Mouse (Mus musculus) urinary bladder, adult 2 months (tissue): ENCODE results near the gene Mif4gd. TPM values are rescaled to one million over a fixed set of nuclear protein-coding genes. Genes with fewer than 3 reads are reported as not detected.

Experiments used
- DNase-seq: peaks from one replicate; pipeline ENCODE4 v3.0.0; 2022; ENCODE audit warnings: low spot score
- polyA plus RNA-seq: library from polyadenylated mRNA; depleted of rRNA; stranded (reverse); fragments of >200 nt; gene quantifications from 2 replicates; pipeline ENCODE4 v1.2.3, GENCODE M21; 2012

Mif4gd gene
- polyA plus RNA-seq, 1 experiment: 89.7 TPM

GRCm38 (mm10) chr11:115613138-115613945, 573 bp upstream of the Mif4gd start:
- no peak for DNase-seq

DNA sequence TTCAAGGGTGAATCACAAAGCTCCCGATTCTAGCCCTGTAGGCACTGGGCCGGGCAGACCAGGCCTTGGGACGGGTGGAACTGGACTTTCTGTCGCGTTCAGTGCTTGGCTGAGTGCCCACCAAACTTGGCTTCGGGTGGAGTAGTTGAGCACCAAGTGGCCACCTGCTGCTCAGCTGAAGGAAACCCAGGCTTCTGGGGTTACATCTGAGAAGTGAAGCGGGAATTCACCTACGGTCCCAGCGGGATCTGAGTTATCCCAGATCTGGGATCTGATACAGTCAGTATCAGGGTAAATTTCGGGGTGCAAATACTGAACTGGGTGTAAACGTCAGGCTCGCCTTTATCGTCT, 735 bp downstream of the Mif4gd start:
- DNase-seq: peak; percentile 60

DNA sequence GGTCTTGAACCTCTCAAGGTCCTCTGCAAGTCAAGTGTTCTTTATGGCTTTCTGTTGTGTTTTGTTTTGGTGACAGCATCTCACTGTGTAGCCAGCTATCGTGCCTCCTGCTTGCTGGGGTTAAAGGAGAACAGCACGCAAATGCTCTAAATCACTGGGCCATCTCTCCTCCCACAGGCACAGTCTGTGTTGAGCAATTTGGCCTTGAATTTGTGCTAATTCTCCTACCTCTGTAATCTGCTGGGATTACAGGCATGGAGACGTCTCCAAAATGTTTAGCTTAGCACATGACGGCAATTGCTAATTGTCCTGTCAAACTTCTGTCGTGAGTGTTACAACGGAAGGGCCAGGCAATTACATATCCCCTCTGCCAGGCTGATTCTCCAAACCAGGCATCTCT, 1.6 kb downstream of the Mif4gd start:
- no peak for DNase-seq

DNA sequence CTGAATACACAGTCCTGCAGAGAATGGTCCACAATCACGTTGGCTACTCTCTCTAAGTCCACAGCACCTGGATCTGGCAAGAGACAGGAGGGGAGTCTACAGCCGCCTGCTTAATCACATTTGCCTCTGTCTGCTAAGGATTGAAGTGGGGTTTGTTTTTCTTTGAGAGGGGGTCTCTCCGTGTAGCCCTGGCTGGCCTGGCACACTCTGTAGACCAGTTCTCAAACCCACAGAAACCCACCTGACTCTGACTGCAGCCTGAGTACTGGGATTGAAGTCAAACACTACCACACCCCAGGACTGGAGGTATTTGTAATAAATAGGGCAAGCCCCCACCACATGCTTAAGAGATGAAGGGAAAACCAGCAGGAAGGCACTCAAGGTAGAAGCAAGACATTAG, 3.2 kb downstream of the Mif4gd start:
- DNase-seq: no peak

DNA sequence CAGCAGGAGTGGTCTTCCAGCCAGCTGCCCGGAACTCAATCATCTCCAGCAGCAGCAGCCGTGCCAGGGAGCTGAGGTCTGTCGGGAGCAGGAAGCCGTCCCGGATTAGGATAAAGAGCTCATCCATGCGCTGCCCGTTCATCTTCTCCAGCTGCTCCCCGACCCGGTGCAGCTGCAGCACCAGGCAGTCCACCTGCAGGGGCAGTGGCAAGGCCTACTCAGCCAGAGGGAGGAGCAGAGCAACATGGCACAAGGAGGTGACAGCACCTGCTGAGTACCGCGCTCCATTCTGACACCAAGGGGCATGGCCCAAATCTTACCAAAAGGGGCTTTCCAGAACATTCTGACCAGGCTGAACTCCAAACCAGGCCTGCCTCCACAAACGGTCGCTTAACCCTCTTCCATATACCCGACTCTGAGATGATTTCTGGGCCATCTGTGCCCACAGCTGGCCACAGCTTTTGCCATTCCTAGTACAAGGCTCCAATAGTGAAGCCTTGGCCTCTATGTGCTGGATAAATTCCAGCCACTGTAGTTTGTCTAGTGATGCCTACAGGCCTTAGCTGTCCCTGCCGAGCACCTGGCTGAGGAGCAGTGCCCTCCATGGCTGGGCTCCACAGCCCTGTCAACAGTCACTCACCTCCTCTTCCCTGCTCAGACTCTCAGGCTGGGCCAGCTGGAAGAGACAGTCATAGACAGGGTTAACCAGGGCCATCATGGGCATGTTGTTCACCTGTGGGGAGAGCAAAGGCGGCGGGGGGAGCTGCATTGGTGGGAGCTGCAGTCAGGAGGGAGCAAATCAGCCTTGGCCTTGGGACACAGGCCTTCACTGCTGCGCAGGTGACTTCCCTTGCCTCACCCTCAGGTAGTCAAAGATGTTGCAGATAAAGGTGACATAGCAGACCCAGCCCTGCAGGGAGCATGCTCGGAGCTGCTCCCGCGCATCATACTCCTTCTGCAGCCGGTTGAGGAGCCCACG, 4.1 kb downstream of the Mif4gd start:
- no peak for DNase-seq

GRCm38 (mm10) chr11:115606733-115607132, 6.0 kb downstream of the Mif4gd start:
- no peak for DNase-seq

GRCm38 (mm10) chr11:115604304-115604696, 8.5 kb downstream of the Mif4gd start:
- DNase-seq: no peak

GRCm38 (mm10) chr11:115603476-115604303, 9.1 kb downstream of the Mif4gd start, which contains the start of the genes Mrps7 and Gga3:
TSS of gene Mrps7 (plus strand) at chr11:115603925.
TSS of gene Gga3 (minus strand) at chr11:115604051.
- DNase-seq: peak; percentile 98

GRCm38 (mm10) chr11:115603128-115603475, 9.7 kb downstream of the Mif4gd start:
- DNase-seq: no peak

GRCm38 (mm10) chr11:115601174-115601573, 11.6 kb downstream of the Mif4gd start:
- no peak for DNase-seq

GRCm38 (mm10) chr11:115600743-115601142, 12.0 kb downstream of the Mif4gd start:
- no peak for DNase-seq

DNA sequence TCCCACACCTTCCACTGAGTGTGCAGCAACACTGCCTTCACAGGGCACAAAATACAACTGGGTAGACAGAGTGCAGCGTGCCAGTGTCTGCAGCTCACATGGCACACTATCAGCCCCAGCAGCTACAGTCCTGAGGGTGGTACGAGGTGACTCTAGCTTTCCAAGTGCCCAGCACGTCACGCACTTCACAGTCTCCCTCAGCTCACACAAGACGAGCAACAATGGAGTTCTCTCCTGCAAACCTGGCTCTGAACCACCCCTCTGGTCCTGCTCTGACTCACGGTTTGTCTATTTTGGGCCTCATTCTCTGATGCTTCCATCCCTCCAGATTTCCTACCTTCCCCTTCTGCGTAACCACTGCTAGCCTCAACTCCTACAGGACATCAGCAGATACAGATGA, 13.0 kb downstream of the Mif4gd start:
- no peak for DNase-seq

- DNase-seq: no peak
Measured at GRCm38 (mm10) chr11:115598309-115598708, 14.5 kb downstream of the Mif4gd start.

- DNase-seq: no peak
Measured at GRCm38 (mm10) chr11:115595209-115595608, 17.6 kb downstream of the Mif4gd start.

GRCm38 (mm10) chr11:115590526-115591075, 22.2 kb downstream of the Mif4gd start:
- DNase-seq: no peak

GRCm38 (mm10) chr11:115587984-115588383, 24.8 kb downstream of the Mif4gd start:
- no peak for DNase-seq

DNA sequence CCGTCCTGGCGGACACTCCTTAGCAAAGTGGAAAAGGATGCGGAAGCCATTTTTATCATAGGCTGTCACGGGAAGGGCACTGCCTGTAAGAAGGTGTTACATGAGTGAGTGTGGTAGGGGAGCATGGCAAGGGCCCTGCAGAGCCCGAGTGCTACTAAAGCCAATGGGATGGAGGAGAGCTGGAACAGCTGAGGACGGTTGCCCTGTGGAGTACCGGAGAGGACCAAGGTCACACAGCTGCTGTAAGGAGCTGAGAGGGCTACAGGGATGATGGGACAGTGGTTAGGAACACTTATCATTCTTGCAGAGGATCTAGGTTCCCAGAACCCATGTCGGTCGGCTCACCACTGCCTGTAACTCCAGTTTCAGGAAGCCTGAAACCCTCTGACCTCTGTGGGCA, 26.4 kb downstream of the Mif4gd start:
- DNase-seq: no peak

DNA sequence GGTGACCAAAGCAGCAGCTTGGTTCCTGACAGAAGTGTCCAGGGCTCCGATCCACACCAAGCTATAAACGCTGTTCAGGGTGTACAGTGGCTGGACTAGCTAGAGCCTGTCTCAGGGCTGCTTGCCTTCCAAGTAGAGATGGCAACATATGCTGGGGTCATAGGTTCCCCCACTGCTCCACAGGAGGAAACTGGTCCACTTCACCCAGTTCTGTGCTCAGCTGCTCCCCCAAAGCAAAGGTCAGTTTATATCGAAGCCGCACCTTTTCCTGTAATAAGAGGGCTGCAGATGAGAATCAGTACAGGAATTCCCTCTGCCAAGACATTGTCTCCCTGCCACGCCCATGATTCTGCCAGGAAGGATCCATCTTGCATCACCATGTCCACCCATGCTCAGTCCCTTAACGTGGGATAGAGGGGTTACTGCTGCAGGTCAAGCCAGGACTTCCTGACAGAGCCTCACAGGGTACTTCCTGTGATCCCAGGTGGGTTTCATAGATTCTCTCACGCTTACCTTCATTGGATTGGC, 27.1 kb downstream of the Mif4gd start:
- no peak for DNase-seq

DNA sequence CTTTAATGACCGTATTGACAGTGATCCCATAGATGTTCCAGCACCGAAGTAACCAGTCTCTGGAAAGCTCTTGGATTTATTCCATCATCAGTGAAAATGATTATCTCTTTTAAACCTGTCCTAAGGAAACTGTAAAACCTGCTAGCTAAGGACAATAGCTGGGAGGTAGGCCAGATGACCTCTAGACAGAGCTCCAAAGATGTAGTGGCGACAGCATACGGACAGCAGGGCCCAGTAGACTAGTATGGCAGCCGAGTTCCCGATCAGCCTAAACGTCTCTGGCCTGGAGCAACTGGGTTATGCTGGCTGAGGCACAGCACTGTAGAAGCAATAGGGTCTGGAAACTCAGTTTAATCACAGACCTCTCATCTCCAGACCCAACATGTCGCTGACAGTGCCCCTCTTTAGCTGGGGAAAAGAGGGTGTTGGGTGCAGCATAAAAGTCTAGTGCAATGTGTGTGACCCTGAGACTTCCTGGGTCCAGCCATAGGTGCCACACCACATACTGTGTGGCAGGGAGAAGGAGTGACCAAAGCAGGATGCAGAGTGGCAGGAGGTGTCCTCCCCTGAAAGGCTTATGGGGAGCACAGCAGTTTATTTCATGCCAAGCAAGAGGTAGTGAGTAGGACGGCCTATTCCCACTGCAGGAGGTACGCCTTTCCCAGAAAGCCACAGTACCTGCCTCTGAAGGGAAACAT, 28.2 kb downstream of the Mif4gd start:
- DNase-seq: no peak

- DNase-seq: no peak
Measured at GRCm38 (mm10) chr11:115582913-115583606, 29.7 kb downstream of the Mif4gd start.
